Mouse (Mus musculus) MEL (cell line): ENCODE data around the gene Mboat2. TPM values are rescaled to one million over a fixed set of nuclear protein-coding genes. Genes with fewer than 3 reads are reported as not detected.
A peak's percentile ranks its signal among the peaks of the same experiment; 100 is the strongest.

Experiments used
- DNase-seq: peaks from one replicate; pipeline ENCODE4 v3.0.0; 2011; ENCODE audit warnings: low read depth, low spot score
- H3K27ac ChIP-seq: 2 replicates; pipeline ENCODE4 v1.5.1; 2012; ENCODE audit warnings: low read depth, mild to moderate bottlenecking, control low read depth, low read length, moderate library complexity; ENCODE audit not compliant: control insufficient read depth
- H3K27me3 ChIP-seq, 2 experiments: fragments of 150-350 bp in 1 of 2; sonication (generic) in 1 of 2; 2 replicates each; pipeline ENCODE4 v1.6.1; 2012; ENCODE audit warnings: low read length in 2 of 2, mild to moderate bottlenecking in 2 of 2, improper control_type of control experiment in 1 of 2, moderate library complexity in 1 of 2; ENCODE audit not compliant: insufficient read depth in 2 of 2, control insufficient read depth in 1 of 2
- H3K36me3 ChIP-seq, 2 experiments: 2 replicates each; pipeline ENCODE4 v1.6.1; 2012 to 2014; ENCODE audit warnings: low read length in 2 of 2, improper control_type of control experiment in 1 of 2, inconsistent platforms in 1 of 2, mild to moderate bottlenecking in 1 of 2; ENCODE audit not compliant: insufficient read depth in 2 of 2, control insufficient read depth in 1 of 2
- H3K4me1 ChIP-seq, 2 experiments: fragments of 150-350 bp in 1 of 2; sonication (generic) in 1 of 2; 2 replicates each; pipeline ENCODE4 v1.6.1; 2012; ENCODE audit warnings: low read length in 2 of 2, improper control_type of control experiment in 1 of 2, mild to moderate bottlenecking in 1 of 2; ENCODE audit not compliant: insufficient read depth in 2 of 2, control insufficient read depth in 1 of 2
- H3K4me3 ChIP-seq, 2 experiments: fragments of 150-350 bp in 1 of 2; sonication (generic) in 1 of 2; 2 replicates each; pipeline ENCODE4 v1.5.1; 2012; ENCODE audit warnings: low read depth in 2 of 2, low read length in 2 of 2, mild to moderate bottlenecking in 2 of 2, moderate library complexity in 2 of 2, control low read depth in 1 of 2, improper control_type of control experiment in 1 of 2; ENCODE audit not compliant: control insufficient read depth in 1 of 2, insufficient read depth in 1 of 2
- H3K79me2 ChIP-seq: 2 replicates; pipeline ENCODE4 v1.6.1; 2012; ENCODE audit warnings: mild to moderate bottlenecking, low read length, moderate library complexity; ENCODE audit not compliant: control insufficient read depth, poor library complexity, insufficient read depth
- H3K9ac ChIP-seq: 2 replicates; pipeline ENCODE4 v1.6.1; 2012; ENCODE audit warnings: low read depth, mild to moderate bottlenecking, control low read depth, low read length, moderate library complexity; ENCODE audit not compliant: control insufficient read depth, poor library complexity, severe bottlenecking
- H3K9me3 ChIP-seq: fragments of 150-350 bp; sonication (generic); replicated peaks from 2 replicates; pipeline ENCODE4 v1.6.1; 2012; ENCODE audit warnings: mild to moderate bottlenecking, low read length, improper control_type of control experiment, moderate library complexity; ENCODE audit not compliant: insufficient read depth
- CHD2 ChIP-seq: IDR thresholded peaks from 2 replicates; pipeline ENCODE4 v1.6.1; 2011; ENCODE audit warnings: low read length, improper control_type of control experiment
- CTCF ChIP-seq, 3 experiments: IDR thresholded peaks in 2 of 3; conservative IDR thresholded peaks in 1 of 3; 2 replicates each; pipeline ENCODE4 v1.5.1; 2011 to 2012; ENCODE audit warnings: low read length in 3 of 3, low read depth in 2 of 3, mild to moderate bottlenecking in 2 of 3, improper control_type of control experiment in 1 of 3, inconsistent platforms in 1 of 3, mixed read lengths in 1 of 3, moderate library complexity in 1 of 3; ENCODE audit not compliant: control insufficient read depth in 1 of 3, insufficient read depth in 1 of 3, poor library complexity in 1 of 3, severe bottlenecking in 1 of 3
- ELF1 ChIP-seq: IDR thresholded peaks from 2 replicates; pipeline ENCODE4 v1.6.1; 2014; ENCODE audit warnings: low read depth, mild to moderate bottlenecking, inconsistent platforms, low read length, improper control_type of control experiment, moderate library complexity
- EP300 ChIP-seq, 2 experiments: IDR thresholded peaks; 2 replicates each; pipeline ENCODE4 v1.6.1; 2011; ENCODE audit warnings: improper control_type of control experiment in 2 of 2, low read length in 2 of 2, low read depth in 1 of 2, mild to moderate bottlenecking in 1 of 2
- GABPA ChIP-seq: IDR thresholded peaks from 2 replicates; pipeline ENCODE4 v1.6.1; 2012; ENCODE audit warnings: low read depth, mild to moderate bottlenecking, inconsistent platforms, low read length, improper control_type of control experiment, moderate library complexity
- GATA1 ChIP-seq: IDR thresholded peaks from 2 replicates; pipeline ENCODE4 v1.6.1; 2011; ENCODE audit warnings: low read depth, low read length, improper control_type of control experiment
- KAT2A ChIP-seq: conservative IDR thresholded peaks from 2 replicates; pipeline ENCODE4 v1.6.1; 2012; ENCODE audit warnings: low read depth, low read length, improper control_type of control experiment, inconsistent platforms
- MAFK ChIP-seq: IDR thresholded peaks from 2 replicates; pipeline ENCODE4 v1.6.1; 2011; ENCODE audit warnings: low read depth, mild to moderate bottlenecking, low read length, improper control_type of control experiment, borderline replicate concordance
- MEF2A ChIP-seq: IDR thresholded peaks from 2 replicates; pipeline ENCODE4 v1.6.1; 2014; ENCODE audit warnings: low read depth, mild to moderate bottlenecking, inconsistent platforms, low read length, improper control_type of control experiment; ENCODE audit not compliant: poor library complexity, insufficient replicate concordance, severe bottlenecking; ENCODE audit errors: extremely low read depth
- MXI1 ChIP-seq: IDR thresholded peaks from 2 replicates; pipeline ENCODE4 v1.6.1; 2011; ENCODE audit warnings: mild to moderate bottlenecking, low read depth, low read length, improper control_type of control experiment
- MYC ChIP-seq: IDR thresholded peaks from 2 replicates; pipeline ENCODE4 v1.6.1; 2011; ENCODE audit warnings: low read depth, mild to moderate bottlenecking, low read length, improper control_type of control experiment, moderate library complexity
- NELFE ChIP-seq: IDR thresholded peaks from 2 replicates; pipeline ENCODE4 v1.6.1; 2011; ENCODE audit warnings: low read depth, low read length, improper control_type of control experiment
- NRF1 ChIP-seq: IDR thresholded peaks from 2 replicates; pipeline ENCODE4 v1.6.1; 2014; ENCODE audit warnings: low read depth, mild to moderate bottlenecking, inconsistent platforms, low read length, improper control_type of control experiment, moderate library complexity; ENCODE audit not compliant: poor library complexity, insufficient read depth, severe bottlenecking
- POLR2A ChIP-seq, 2 experiments: IDR thresholded peaks; 2 replicates each; pipeline ENCODE4 v1.6.1; 2011 to 2012; ENCODE audit warnings: low read length in 2 of 2, mild to moderate bottlenecking in 2 of 2, control low read depth in 1 of 2, improper control_type of control experiment in 1 of 2, low read depth in 1 of 2, moderate library complexity in 1 of 2; ENCODE audit not compliant: control insufficient read depth in 1 of 2, insufficient read depth in 1 of 2, poor library complexity in 1 of 2
- POLR2AphosphoS5 ChIP-seq: IDR thresholded peaks from 2 replicates; pipeline ENCODE4 v1.6.1; 2012; ENCODE audit warnings: low read depth, borderline replicate concordance, mild to moderate bottlenecking, inconsistent platforms, low read length, moderate library complexity, mixed read lengths
- TAL1 ChIP-seq: IDR thresholded peaks from 2 replicates; pipeline ENCODE4 v1.6.1; 2012; ENCODE audit warnings: mild to moderate bottlenecking, inconsistent platforms, low read length, moderate library complexity, mixed read lengths
- TBP ChIP-seq: IDR thresholded peaks from 2 replicates; pipeline ENCODE4 v1.8.0; 2011; ENCODE audit warnings: low read depth, low read length, improper control_type of control experiment
- TCF12 ChIP-seq: IDR thresholded peaks from 2 replicates; pipeline ENCODE4 v1.6.1; 2014; ENCODE audit warnings: low read depth, mild to moderate bottlenecking, inconsistent platforms, low read length, improper control_type of control experiment, moderate library complexity
- UBTF ChIP-seq: IDR thresholded peaks from 2 replicates; pipeline ENCODE4 v1.6.1; 2012; ENCODE audit warnings: low read depth, mild to moderate bottlenecking, inconsistent platforms, low read length, improper control_type of control experiment, moderate library complexity, borderline replicate concordance; ENCODE audit not compliant: insufficient read depth
- USF1 ChIP-seq: IDR thresholded peaks from 2 replicates; pipeline ENCODE4 v1.6.1; 2014; ENCODE audit warnings: low read depth, mild to moderate bottlenecking, inconsistent platforms, low read length, improper control_type of control experiment, moderate library complexity
- USF2 ChIP-seq, 2 experiments: IDR thresholded peaks; 2 replicates each; pipeline ENCODE4 v1.6.1; 2011 to 2012; ENCODE audit warnings: improper control_type of control experiment in 2 of 2, low read length in 2 of 2, borderline replicate concordance in 1 of 2, inconsistent platforms in 1 of 2, low read depth in 1 of 2, mild to moderate bottlenecking in 1 of 2; ENCODE audit not compliant: insufficient read depth in 1 of 2
- ZKSCAN1 ChIP-seq: IDR thresholded peaks from 2 replicates; pipeline ENCODE4 v1.6.1; 2012; ENCODE audit warnings: low read depth, mild to moderate bottlenecking, inconsistent platforms, low read length, improper control_type of control experiment, moderate library complexity
- ZNF384 ChIP-seq: IDR thresholded peaks from 2 replicates; pipeline ENCODE4 v1.6.1; 2012; ENCODE audit warnings: low read depth, mild to moderate bottlenecking, inconsistent platforms, low read length, improper control_type of control experiment
- polyA plus RNA-seq, 2 experiments: library from polyadenylated mRNA; stranded (reverse) in 1 of 2; unstranded in 1 of 2; fragments of >175 nt in 1 of 2; fragments of >200 nt in 1 of 2; gene quantifications; 2 replicates each; pipeline versions ENCODE4 v1.2.1 to v1.2.4; 2012; ENCODE audit warnings: low replicate concordance in 2 of 2, low read depth in 1 of 2; ENCODE audit not compliant: insufficient read length in 2 of 2, insufficient read depth in 1 of 2, missing spikeins in 1 of 2
- total RNA-seq: library from RNA; depleted of rRNA; stranded (reverse); fragments of 300-350 nt; gene quantifications from 2 replicates; pipeline ENCODE4 v1.2.3, GENCODE M21; 2012

Gene Mboat2
- total and polyA plus RNA-seq, 3 experiments, result 13.5 TPM; not detected in 1

DNA sequence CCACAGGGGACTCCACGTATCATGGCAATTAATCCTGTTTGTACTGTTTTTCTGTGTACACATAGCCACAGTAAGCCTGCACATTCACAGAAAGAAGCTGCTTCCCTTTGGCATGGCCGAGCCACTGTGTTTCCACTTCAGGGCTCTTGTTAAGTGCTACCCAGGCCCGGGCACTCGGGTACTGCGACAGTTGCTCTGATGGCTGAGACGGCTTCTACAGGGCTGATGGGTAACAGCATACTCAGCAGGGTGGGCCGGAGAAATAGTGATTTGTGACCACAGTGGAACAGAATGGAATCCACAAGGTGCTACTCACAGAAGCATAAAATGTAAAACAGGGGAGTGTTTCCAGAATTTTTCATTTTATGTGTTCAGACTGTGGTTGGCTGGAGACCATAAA, 98.4 kb downstream of the Mboat2 start:
- H3K9ac ChIP-seq, result no peak overlapping the region
- peaks cover 7 to 9% of the 10 kb centered on the region in 2 experiments for H3K4me1 ChIP-seq
- H3K4me3 ChIP-seq, result no peak overlapping the region
- H3K27ac ChIP-seq, result no peak overlapping the region
- H3K36me3 ChIP-seq, result peaks cover 0 to 7% of the 10 kb centered on the region in 2 experiments; a peak in 2 of 4 replicates
- no peaks in the 10 kb centered on the region for H3K79me2 ChIP-seq
- DNase-seq, result no peak
- no peaks in the 10 kb centered on the region for H3K9me3 ChIP-seq
- no peaks in the 10 kb centered on the region for H3K27me3 ChIP-seq
- TF ChIP-seq UBTF, result no peak
- no peak for TF ChIP-seq MYC
- TF ChIP-seq NELFE, result no peak
- TF ChIP-seq MEF2A, result no peak
- TF ChIP-seq ELF1, result no peak
- TF ChIP-seq USF2 (IDR thresholded peaks at IDR 0.05; ENCODE audit: borderline replicate concordance in 1 of 2, insufficient read depth in 1 of 2, low read depth in 1 of 2, low read length in 2 of 2), result no peak
- TF ChIP-seq EP300 (IDR thresholded peaks at IDR 0.05; ENCODE audit: low read depth in 1 of 2, low read length in 2 of 2), result no peak
- TF ChIP-seq USF1, result no peak
- no peak for TF ChIP-seq CHD2
- TF ChIP-seq TCF12, result no peak
- no peak for TF ChIP-seq NRF1
- TF ChIP-seq MXI1, result no peak
- no peak for TF ChIP-seq GABPA
- no peak for TF ChIP-seq POLR2A (IDR thresholded peaks at IDR 0.05; ENCODE audit: control insufficient read depth in 1 of 2, insufficient read depth in 1 of 2, low read depth in 1 of 2, low read length in 2 of 2, poor library complexity in 1 of 2)
- TF ChIP-seq TBP, result no peak
- no peak for TF ChIP-seq CTCF (IDR thresholded peaks at IDR 0.05 in 2 of 3, conservative IDR thresholded peaks at IDR 0.05 in 1 of 3; ENCODE audit: control insufficient read depth in 1 of 3, insufficient read depth in 1 of 3, low read depth in 2 of 3, low read length in 3 of 3, poor library complexity in 1 of 3, severe bottlenecking in 1 of 3)
- TF ChIP-seq MAFK, result no peak
- TF ChIP-seq ZKSCAN1, result no peak
- no peak for TF ChIP-seq ZNF384

DNA sequence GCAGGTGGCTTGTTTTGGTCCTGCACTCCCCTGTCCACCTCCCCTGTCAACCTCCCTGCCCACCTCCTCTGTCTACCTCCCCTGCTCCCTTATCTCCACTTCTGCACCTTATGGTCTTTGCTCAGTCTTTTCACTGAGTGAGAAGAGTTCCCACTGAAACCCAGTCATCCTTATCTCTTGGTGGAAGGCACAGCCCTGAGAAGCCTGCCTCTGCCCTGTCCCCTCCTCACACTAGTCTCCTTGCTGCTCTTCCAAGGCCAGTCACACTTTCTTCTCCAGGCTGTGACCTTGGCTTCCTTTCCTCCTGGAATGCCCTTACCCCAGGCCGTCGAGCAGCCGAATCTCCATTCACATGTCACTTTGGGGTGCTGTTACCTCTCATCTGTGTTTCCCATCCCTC, 100.1 kb downstream of the Mboat2 start:
- H3K79me2 ChIP-seq, result no peaks in the 10 kb centered on the region
- peak; percentile 63 for DNase-seq
- peaks cover 10 to 19% of the 10 kb centered on the region in 2 experiments for H3K4me1 ChIP-seq
- H3K27me3 ChIP-seq, result no peaks in the 10 kb centered on the region
- H3K27ac ChIP-seq, result no peak overlapping the region
- H3K4me3 ChIP-seq, result no peak overlapping the region
- H3K36me3 ChIP-seq, result peaks cover 0 to 10% of the 10 kb centered on the region in 2 experiments; a peak in 3 of 4 replicates
- no peaks in the 10 kb centered on the region for H3K9me3 ChIP-seq
- TF ChIP-seq ELF1, result no peak
- TF ChIP-seq POLR2AphosphoS5, result no peak
- no peak for TF ChIP-seq KAT2A
- TF ChIP-seq EP300 (IDR thresholded peaks at IDR 0.05; ENCODE audit: low read depth in 1 of 2, low read length in 2 of 2), result peak; percentile 43 to 60; a peak in 3 of 4 replicates
- no peak for TF ChIP-seq MEF2A
- TF ChIP-seq GATA1, result peak; percentile 70
- TF ChIP-seq TAL1, result peak; percentile 64
- peak; percentile 43 for TF ChIP-seq TCF12
- H3K9ac ChIP-seq, result no peak overlapping the region
